Mouse (Mus musculus): ENCODE results near the gene Zdhhc4. TPM values are rescaled to one million over a fixed set of nuclear protein-coding genes. Genes with fewer than 3 reads are reported as not detected.

The Zdhhc4 gene
- polyA plus RNA-seq, 2 experiments, result 67.2 to 85.2 TPM

GRCm38 (mm10) chr5:143346367-143346766, 17.3 kb upstream of the Zdhhc4 start:
- DNase-seq (ENCODE audit: low spot score) (no peak), ATAC-seq (ENCODE audit: low FRiP score, low read depth) (no peak)
- Histone ChIP-seq H3K4me1 (ENCODE audit: control insufficient read depth, insufficient read depth, low read length) (no peaks in the 10 kb centered on the region), H3K27me3 (ENCODE audit: control insufficient read depth, insufficient read depth, low read length) (no peaks in the 10 kb centered on the region), H3K9ac (ENCODE audit: low read depth, low read length, severe bottlenecking) (no peak overlapping the region), H3K9me3 (ENCODE audit: control insufficient read depth, low read length) (0 out of 2 replicates have a peak, but pooled peaks cover 4% of the 10 kb centered on the region), H3K4me3 (replicated peaks; ENCODE audit: low read length) (no peak overlapping the region), H3K36me3 (ENCODE audit: control insufficient read depth, insufficient read depth, low read length) (no peaks in the 10 kb centered on the region), H3K4me2 (replicated peaks; ENCODE audit: low read depth, low read length, severe bottlenecking) (no peak overlapping the region), H3K27ac (replicated peaks; ENCODE audit: low read depth, low read length) (no peak overlapping the region)
- WGBS, result 69% methylated on average over 8 of the region's 8 CpGs
- no peak for TF ChIP-seq POLR2A (IDR thresholded peaks at IDR 0.05; ENCODE audit: borderline replicate concordance, extremely low read depth, insufficient read depth, insufficient read length)

GRCm38 (mm10) chr5:143339603-143340002, 10.5 kb upstream of the Zdhhc4 start:
- Histone ChIP-seq H3K9me3 (ENCODE audit: control insufficient read depth, low read length) (no peaks in the 10 kb centered on the region), H3K27me3 (ENCODE audit: control insufficient read depth, insufficient read depth, low read length) (no peaks in the 10 kb centered on the region), H3K27ac (replicated peaks; ENCODE audit: low read depth, low read length) (no peak overlapping the region), H3K4me2 (replicated peaks; ENCODE audit: low read depth, low read length, severe bottlenecking) (no peak overlapping the region), H3K4me3 (replicated peaks; ENCODE audit: low read length) (no peak overlapping the region), H3K9ac (ENCODE audit: low read depth, low read length, severe bottlenecking) (no peak overlapping the region), H3K36me3 (ENCODE audit: control insufficient read depth, insufficient read depth, low read length) (no peaks in the 10 kb centered on the region), H3K4me1 (ENCODE audit: control insufficient read depth, insufficient read depth, low read length) (no peaks in the 10 kb centered on the region)
- no peak for ATAC-seq (ENCODE audit: low FRiP score, low read depth)
- WGBS, result 54% methylated on average over 6 of the region's 6 CpGs
- TF ChIP-seq POLR2A (IDR thresholded peaks at IDR 0.05; ENCODE audit: borderline replicate concordance, extremely low read depth, insufficient read depth, insufficient read length), result no peak
- DNase-seq (ENCODE audit: low spot score), result no peak

GRCm38 (mm10) chr5:143336559-143336958, 7.5 kb upstream of the Zdhhc4 start:
- Histone ChIP-seq H3K27me3 (ENCODE audit: control insufficient read depth, insufficient read depth, low read length) (no peaks in the 10 kb centered on the region), H3K9me3 (ENCODE audit: control insufficient read depth, low read length) (no peaks in the 10 kb centered on the region), H3K4me3 (replicated peaks; ENCODE audit: low read length) (no peak overlapping the region), H3K4me2 (replicated peaks; ENCODE audit: low read depth, low read length, severe bottlenecking) (no peak overlapping the region), H3K4me1 (ENCODE audit: control insufficient read depth, insufficient read depth, low read length) (no peaks in the 10 kb centered on the region), H3K9ac (ENCODE audit: low read depth, low read length, severe bottlenecking) (no peak overlapping the region), H3K27ac (replicated peaks; ENCODE audit: low read depth, low read length) (no peak overlapping the region), H3K36me3 (ENCODE audit: control insufficient read depth, insufficient read depth, low read length) (no peaks in the 10 kb centered on the region)
- ATAC-seq (ENCODE audit: low FRiP score, low read depth) (no peak), DNase-seq (ENCODE audit: low spot score) (no peak)
- no peak for TF ChIP-seq POLR2A (IDR thresholded peaks at IDR 0.05; ENCODE audit: borderline replicate concordance, extremely low read depth, insufficient read depth, insufficient read length)
- 66% methylated on average over 6 of the region's 6 CpGs for WGBS

- H3K4me3 ChIP-seq (replicated peaks; ENCODE audit: low read length), result no peak overlapping the region
- no peaks in the 10 kb centered on the region for H3K27me3 ChIP-seq (ENCODE audit: control insufficient read depth, insufficient read depth, low read length)
- 80% methylated on average over 7 of the region's 7 CpGs for WGBS
- peaks cover under 1% of the 10 kb centered on the region; the same call in 1 of the 2 replicates for H3K4me1 ChIP-seq (ENCODE audit: control insufficient read depth, insufficient read depth, low read length)
- H3K4me2 ChIP-seq (replicated peaks; ENCODE audit: low read depth, low read length, severe bottlenecking), result no peak overlapping the region
- no peaks in the 10 kb centered on the region for H3K9me3 ChIP-seq (ENCODE audit: control insufficient read depth, low read length)
- no peak for TF ChIP-seq POLR2A (IDR thresholded peaks at IDR 0.05; ENCODE audit: borderline replicate concordance, extremely low read depth, insufficient read depth, insufficient read length)
- no peaks in the 10 kb centered on the region for H3K36me3 ChIP-seq (ENCODE audit: control insufficient read depth, insufficient read depth, low read length)
- ATAC-seq (ENCODE audit: low FRiP score, low read depth) (no peak), DNase-seq (ENCODE audit: low spot score) (no peak)
- H3K27ac ChIP-seq (replicated peaks; ENCODE audit: low read depth, low read length), result no peak overlapping the region
- H3K9ac ChIP-seq (ENCODE audit: low read depth, low read length, severe bottlenecking), result no peak overlapping the region
Observed at GRCm38 (mm10) chr5:143335089-143335460, 6.0 kb upstream of the Zdhhc4 start.

- Histone ChIP-seq H3K4me1 (ENCODE audit: control insufficient read depth, insufficient read depth, low read length) (peaks cover 6% of the 10 kb centered on the region; the same call in 1 of the 2 replicates), H3K27me3 (ENCODE audit: control insufficient read depth, insufficient read depth, low read length) (no peaks in the 10 kb centered on the region), H3K27ac (replicated peaks; ENCODE audit: low read depth, low read length) (no peak overlapping the region), H3K4me3 (replicated peaks; ENCODE audit: low read length) (no peak overlapping the region), H3K9ac (ENCODE audit: low read depth, low read length, severe bottlenecking) (no peak overlapping the region), H3K36me3 (ENCODE audit: control insufficient read depth, insufficient read depth, low read length) (no peaks in the 10 kb centered on the region), H3K9me3 (ENCODE audit: control insufficient read depth, low read length) (no peaks in the 10 kb centered on the region), H3K4me2 (replicated peaks; ENCODE audit: low read depth, low read length, severe bottlenecking) (no peak overlapping the region)
- WGBS, result 66% methylated on average over 14 of the region's 14 CpGs
- DNase-seq (ENCODE audit: low spot score), result no peak
- no peak for TF ChIP-seq POLR2A (IDR thresholded peaks at IDR 0.05; ENCODE audit: borderline replicate concordance, extremely low read depth, insufficient read depth, insufficient read length)
- ATAC-seq (ENCODE audit: low FRiP score, low read depth), result no peak
Observed at GRCm38 (mm10) chr5:143334418-143335088, 5.5 kb upstream of the Zdhhc4 start.

Data from limb, embryonic 14.5 days (tissue).